Comparison of ENCODE assay signal across 2 mouse cellular contexts in genomic region chr9:20665925-20666324, GRCm38 (mm10).
TF ChIP-seq lines count a peak whose summit lies in the region.

No protein-coding gene starts in this region.

TF ChIP-seq in CH12.LX, 34 proteins besides CTCF, POLR2A, EP300 and RAD21 (continued from another document):
- TF ChIP-seq TCF12 (IDR thresholded peaks at IDR 0.05; ENCODE audit: low read depth, low read length) (no peak), SMC3 (IDR thresholded peaks at IDR 0.05; ENCODE audit: low read depth, low read length) (no peak), ZNF384 (IDR thresholded peaks at IDR 0.05; ENCODE audit: low read depth, low read length) (no peak), POLR2AphosphoS2 (IDR thresholded peaks at IDR 0.05; ENCODE audit: low read depth, low read length) (no peak; the same call in 1 of the 2 replicates), JUND (conservative IDR thresholded peaks at IDR 0.05; ENCODE audit: low read depth, low read length) (no peak), MAX (IDR thresholded peaks at IDR 0.05; ENCODE audit: low read length) (no peak), ZKSCAN1 (IDR thresholded peaks at IDR 0.05; ENCODE audit: borderline replicate concordance, low read depth, low read length) (no peak), UBTF (IDR thresholded peaks at IDR 0.05; ENCODE audit: low read depth, low read length) (no peak), JUN (IDR thresholded peaks at IDR 0.05; ENCODE audit: insufficient read depth, low read depth, low read length) (no peak), TBP (conservative IDR thresholded peaks at IDR 0.05; ENCODE audit: low read depth, low read length) (no peak), PAX5 (IDR thresholded peaks at IDR 0.05; ENCODE audit: low read length) (no peak), USF2 (conservative IDR thresholded peaks at IDR 0.05; ENCODE audit: low read depth, low read length) (no peak), CHD1 (IDR thresholded peaks at IDR 0.05; ENCODE audit: low read depth, low read length) (no peak), IRF4 (IDR thresholded peaks at IDR 0.05; ENCODE audit: low read depth, low read length) (no peak), MEF2A (IDR thresholded peaks at IDR 0.05; ENCODE audit: borderline replicate concordance, low read depth, low read length) (no peak), BHLHE40 (IDR thresholded peaks at IDR 0.05; ENCODE audit: low read depth, low read length) (no peak), ELF1 (IDR thresholded peaks at IDR 0.05; ENCODE audit: low read depth, low read length) (no peak)

TF ChIP-seq in MEL, 35 proteins besides CTCF, POLR2A, EP300 and RAD21 (continued from another document):
- TF ChIP-seq BHLHE40 (IDR thresholded peaks at IDR 0.05; ENCODE audit: borderline replicate concordance, low read depth, low read length) (peak; percentile 9; the same call in 1 of the 2 replicates), POLR2AphosphoS2 (IDR thresholded peaks at IDR 0.05; ENCODE audit: low read length) (peak; percentile 81), CHD2 (IDR thresholded peaks at IDR 0.05; ENCODE audit: low read length) (peak; percentile 60; the same call in 1 of the 2 replicates), SMC3 (IDR thresholded peaks at IDR 0.05; ENCODE audit: low read depth, low read length) (no peak), ETS1 (IDR thresholded peaks at IDR 0.05; ENCODE audit: low read depth, low read length) (0 out of 2 replicates have a peak, but pooled peaks have one; percentile 34), MYC (IDR thresholded peaks at IDR 0.05; ENCODE audit: low read depth, low read length) (0 out of 2 replicates have a peak, but pooled peaks have one; percentile 25), MYB (IDR thresholded peaks at IDR 0.05; ENCODE audit: low read depth, low read length) (peak; percentile 43; the same call in 1 of the 2 replicates)
TF ChIP-seq in MEL: peak in this region for 6.
